Mouse (Mus musculus) lung, postnatal 0 days (tissue): ENCODE data around the gene Pdzrn4.

Experiments
- CTCF ChIP-seq: IDR thresholded peaks from 2 replicates; pipeline ENCODE4 v1.5.1; 2016; ENCODE audit warnings: antibody characterized with exemption, mild to moderate bottlenecking
- EP300 ChIP-seq: IDR thresholded peaks from 2 replicates; pipeline ENCODE4 v1.6.1; 2016; ENCODE audit warnings: antibody characterized with exemption, mild to moderate bottlenecking, control low read depth

DNA sequence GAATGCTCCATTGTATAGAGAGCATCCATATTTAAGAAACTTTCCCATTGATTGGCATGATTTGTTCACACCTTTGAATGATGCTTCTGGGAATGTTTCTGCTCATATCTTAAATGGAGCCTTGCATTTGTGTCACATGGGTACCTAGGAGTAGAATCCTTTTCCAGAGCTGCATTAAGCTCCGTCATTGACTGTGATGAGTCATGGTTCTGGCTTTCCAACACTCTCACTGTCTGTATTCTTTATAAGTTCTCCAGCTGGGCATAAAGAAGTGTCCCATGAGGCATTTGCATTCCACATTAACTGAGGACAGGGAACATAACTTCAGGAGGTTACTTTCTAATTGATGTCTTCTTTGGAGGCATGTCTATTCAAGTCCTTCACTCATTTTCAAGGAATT, 106.1 kb downstream of the Pdzrn4 start:
- TF ChIP-seq CTCF = no peak
- no peak for TF ChIP-seq EP300
